Mouse (Mus musculus): Measurements from ENCODE around the gene Rbfox1.

DNA sequence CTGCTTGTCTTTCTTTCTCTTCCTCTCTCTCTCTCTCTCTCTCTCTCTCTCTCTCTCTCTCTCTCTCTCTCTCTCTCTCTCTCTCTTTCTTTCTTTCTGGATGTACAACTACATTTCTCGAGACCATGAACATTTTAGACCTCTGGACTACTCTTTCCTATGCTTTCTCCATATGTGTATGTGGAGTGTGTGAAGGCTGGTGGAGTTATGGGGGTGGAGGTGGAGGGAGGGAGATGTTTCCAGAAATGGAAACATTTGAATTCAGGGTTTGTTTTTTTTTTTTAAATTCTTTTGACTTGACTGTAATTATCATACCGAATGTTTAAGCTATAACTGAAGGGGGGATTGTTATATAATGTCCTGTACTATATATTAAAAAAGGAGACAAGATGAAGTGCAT is 1338.1 kb downstream of the Rbfox1 start:
- TF ChIP-seq POLR2A (IDR thresholded peaks at IDR 0.05; ENCODE audit: extremely low read depth, insufficient read depth, low read length): no peak
- TF ChIP-seq CTCF (IDR thresholded peaks at IDR 0.05; ENCODE audit: low read depth, low read length): no peak
